Mouse (Mus musculus) cortical plate, adult 2 months (tissue): ENCODE data around the gene Iqck. TPM values are rescaled to one million over a fixed set of nuclear protein-coding genes. Genes with fewer than 3 reads are reported as not detected.
A peak's percentile ranks its signal among the peaks of the same experiment; 100 is the strongest.

Source experiments
- H3K27ac ChIP-seq: fragments of 200-500 bp; 2 replicates; pipeline ENCODE4 v1.5.1; 2012; ENCODE audit warnings: low read length, control low read depth, inconsistent platforms; ENCODE audit not compliant: insufficient read depth
- H3K4me1 ChIP-seq: fragments of 200-500 bp; 2 replicates; pipeline ENCODE4 v1.6.1; 2011; ENCODE audit warnings: low read length; ENCODE audit not compliant: control insufficient read depth, insufficient read depth
- H3K4me3 ChIP-seq: fragments of 200-500 bp; 2 replicates; pipeline ENCODE4 v1.5.1; 2011; ENCODE audit warnings: mild to moderate bottlenecking, low read length, control low read depth; ENCODE audit not compliant: insufficient read depth
- CTCF ChIP-seq: fragments of 200-500 bp; IDR thresholded peaks from 2 replicates; pipeline ENCODE4 v1.5.1; 2011; ENCODE audit warnings: mild to moderate bottlenecking, control low read depth, low read length; ENCODE audit not compliant: insufficient read depth; ENCODE audit errors: extremely low read depth
- POLR2A ChIP-seq: fragments of 200-500 bp; IDR thresholded peaks from 2 replicates; pipeline ENCODE4 v1.6.1; 2011; ENCODE audit warnings: mild to moderate bottlenecking, low read length, control low read depth; ENCODE audit not compliant: insufficient read depth; ENCODE audit errors: extremely low read depth
- polyA plus RNA-seq: library from polyadenylated mRNA; depleted of rRNA; stranded (reverse); fragments of >200 nt; gene quantifications from 2 replicates; pipeline ENCODE4 v1.2.3, GENCODE M21; 2012

The Iqck gene
- polyA plus RNA-seq, 1 experiment: 8.0 TPM

GRCm38 (mm10) chr7:118956616-118957246, 101.2 kb downstream of the Iqck start:
- Histone ChIP-seq H3K4me3 (no peak overlapping the region), H3K4me1 (no peaks in the 10 kb centered on the region), H3K27ac (no peak overlapping the region)
- no peak for TF ChIP-seq CTCF
- TF ChIP-seq POLR2A: no peak

GRCm38 (mm10) chr7:118959209-118959608, 103.7 kb downstream of the Iqck start:
- TF ChIP-seq CTCF (no peak), POLR2A (no peak)
- Histone ChIP-seq H3K27ac (no peak overlapping the region), H3K4me1 (no peaks in the 10 kb centered on the region), H3K4me3 (no peak overlapping the region)

GRCm38 (mm10) chr7:118964777-118965176, 109.2 kb downstream of the Iqck start:
- Histone ChIP-seq H3K4me3 (no peak overlapping the region), H3K27ac (no peak overlapping the region), H3K4me1 (peaks cover 3% of the 10 kb centered on the region; the same call in 1 of the 2 replicates)
- no peak for TF ChIP-seq POLR2A
- TF ChIP-seq CTCF: no peak

- TF ChIP-seq POLR2A: no peak
- no peak for TF ChIP-seq CTCF
- Histone ChIP-seq H3K4me1 (peaks cover 3% of the 10 kb centered on the region; the same call in 1 of the 2 replicates), H3K27ac (no peak overlapping the region), H3K4me3 (no peak overlapping the region)
Measured at GRCm38 (mm10) chr7:118965198-118965597, 109.6 kb downstream of the Iqck start.

GRCm38 (mm10) chr7:118968870-118969269, 113.3 kb downstream of the Iqck start:
- Histone ChIP-seq H3K27ac (no peak overlapping the region), H3K4me3 (no peak overlapping the region), H3K4me1 (peaks cover 3% of the 10 kb centered on the region; the same call in 1 of the 2 replicates)
- TF ChIP-seq POLR2A: no peak
- no peak for TF ChIP-seq CTCF

GRCm38 (mm10) chr7:118971499-118971898, 115.9 kb downstream of the Iqck start:
- no peak for TF ChIP-seq CTCF
- no peak for TF ChIP-seq POLR2A
- H3K4me1 ChIP-seq: no peaks in the 10 kb centered on the region
- no peak overlapping the region for H3K27ac ChIP-seq
- no peak overlapping the region for H3K4me3 ChIP-seq

GRCm38 (mm10) chr7:118972306-118972705, 116.8 kb downstream of the Iqck start:
- no peak overlapping the region for H3K4me3 ChIP-seq
- H3K27ac ChIP-seq: no peak overlapping the region
- TF ChIP-seq POLR2A (no peak), CTCF (no peak)
- H3K4me1 ChIP-seq: no peaks in the 10 kb centered on the region; the same call in 1 of the 2 replicates

- TF ChIP-seq CTCF (no peak), POLR2A (no peak)
- Histone ChIP-seq H3K4me3 (no peak overlapping the region), H3K27ac (no peak overlapping the region), H3K4me1 (no peaks in the 10 kb centered on the region; the same call in 1 of the 2 replicates)
Measured at GRCm38 (mm10) chr7:118973377-118973776, 117.8 kb downstream of the Iqck start.

- Histone ChIP-seq H3K27ac (peak overlapping the region; percentile 52), H3K4me3 (no peak overlapping the region), H3K4me1 (no peaks in the 10 kb centered on the region; the same call in 1 of the 2 replicates)
- TF ChIP-seq POLR2A: no peak
Measured at GRCm38 (mm10) chr7:118975837-118976236, 120.3 kb downstream of the Iqck start.

GRCm38 (mm10) chr7:118976414-118977166, 121.0 kb downstream of the Iqck start:
- Histone ChIP-seq H3K4me1 (no peaks in the 10 kb centered on the region; the same call in 1 of the 2 replicates), H3K4me3 (no peak overlapping the region; the same call in 1 of the 2 replicates), H3K27ac (peak overlapping the region; percentile 90)
- TF ChIP-seq POLR2A (no peak), CTCF (no peak)
